Mouse (Mus musculus) layer of hippocampus, adult 8-10 months (tissue): ENCODE measurements at regions not wholly inside any gene's neighbourhood (a gene's known extent, or its start where the extent isn't known, plus 50 kb on each side); places are given as distances from the start of the nearest gene placed in this dataset.

Source experiments
- DNase-seq, 2 experiments: peaks; one replicate each; pipeline ENCODE4 v3.0.0; 2022; ENCODE audit warnings: low spot score in 2 of 2

GRCm38 (mm10) chr3:150415277-150415676 lies 1022.4 kb upstream of the Adgrl4 start:
- no peak for DNase-seq

GRCm38 (mm10) chr3:150416447-150416846 lies 1021.2 kb upstream of the Adgrl4 start:
- DNase-seq = no peak

DNA sequence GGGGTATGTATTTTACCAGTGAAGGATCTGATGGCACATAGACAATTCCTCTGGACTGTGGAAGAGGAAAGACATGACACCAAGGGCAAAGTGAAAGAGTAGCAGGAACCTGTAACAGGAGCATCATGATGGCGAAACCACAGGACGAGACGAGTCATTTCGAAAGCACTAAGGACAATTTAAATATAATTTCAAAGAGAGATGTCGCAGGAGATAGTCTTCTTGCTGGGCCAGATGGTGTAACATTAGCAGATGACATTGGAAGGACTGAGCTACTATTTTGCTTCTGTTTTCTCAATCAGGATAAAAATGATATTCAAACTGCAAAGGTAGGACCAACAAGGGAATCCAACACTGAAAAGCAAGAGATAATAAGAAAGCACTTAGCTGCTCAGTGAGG lies 1009.7 kb upstream of the Adgrl4 start:
- no peak for DNase-seq

GRCm38 (mm10) chr3:150431291-150431690 lies 1006.4 kb upstream of the Adgrl4 start:
- no peak for DNase-seq

GRCm38 (mm10) chr3:150435199-150435598 lies 1002.5 kb upstream of the Adgrl4 start:
- DNase-seq = peak in 1 of 2 experiments; percentile 13

- DNase-seq = no peak
Observed at GRCm38 (mm10) chr3:150435818-150436607, 1001.7 kb upstream of the Adgrl4 start.
